In genomic region chr5:125070399-125070798, GRCm38 (mm10) we compare ENCODE assay signal across 8 mouse cellular contexts.
DNase-seq lines count a peak whose midpoint lies in the region; ATAC-seq lines count a peak whose summit lies in the region.

No protein-coding gene starts in this region.

- H3K36me3 ChIP-seq in limb, embryonic 12.5 days, result peaks cover 69% of the 10 kb centered on the region

- no peak overlapping the region for H3K4me2 ChIP-seq in limb, embryonic 12.5 days

- peak; percentile 74 to 81 for DNase-seq in cerebellum, postnatal 10 days
- no peak for DNase-seq in cerebellum, postnatal 4 days (ENCODE audit: low spot score in 2 of 2)
- peak; percentile 41 for DNase-seq in urinary bladder, postnatal 14 days (ENCODE audit: low spot score)
- no peak for DNase-seq in urinary bladder, postnatal 4 days (ENCODE audit: low spot score in 2 of 2)
- DNase-seq in thymus, postnatal 0 days (ENCODE audit: low spot score), result no peak
- DNase-seq in left cerebral cortex, postnatal 10 days (ENCODE audit: extremely low spot score in 1 of 2, low spot score in 2 of 2), result no peak
- DNase-seq in frontal cortex, postnatal 25 days (ENCODE audit: low spot score in 2 of 2), result no peak

- peak overlapping the region; percentile 91; the same call in 1 of the 2 replicates for H3K27ac ChIP-seq in limb, embryonic 12.5 days

- H3K4me1 ChIP-seq in limb, embryonic 12.5 days (replicated peaks), result peaks cover 62% of the 10 kb centered on the region

- no peak overlapping the region for H3K4me3 ChIP-seq in limb, embryonic 12.5 days (replicated peaks)

- H3K27me3 ChIP-seq in limb, embryonic 12.5 days, result no peaks in the 10 kb centered on the region

- H3K9me3 ChIP-seq in limb, embryonic 12.5 days, result no peaks in the 10 kb centered on the region

- H3K9ac ChIP-seq in limb, embryonic 12.5 days (replicated peaks), result peak overlapping the region; percentile 23; the same call in 1 of the 2 replicates

- WGBS in limb, embryonic 12.5 days, result 28% methylated on average over 2 of the region's 2 CpGs

- ATAC-seq in limb, embryonic 12.5 days (ENCODE audit: insufficient number of reproducible peaks, insufficient read depth, low FRiP score, low TSS enrichment, low read depth), result no peak

- intact Hi-C loops in left cerebral cortex, postnatal 10 days (cut with DNase I), result no loop called here

Comparison
In these comparisons a context has a peak if more than half of its experiments do, and no peak if none do; other contexts are left out.
1. DNase-seq: peak in cerebellum, postnatal 10 days (2 of 2) and urinary bladder, postnatal 14 days (single experiment); none in cerebellum, postnatal 4 days (0 of 2), urinary bladder, postnatal 4 days (0 of 2), thymus, postnatal 0 days (single experiment), left cerebral cortex, postnatal 10 days (0 of 2) and frontal cortex, postnatal 25 days (0 of 2).